Mouse (Mus musculus): Measurements from ENCODE around the gene Zfp287. TPM values are rescaled to one million over a fixed set of nuclear protein-coding genes. Genes with fewer than 3 reads are reported as not detected.

The Zfp287 gene
- polyA plus RNA-seq (2012; rRNA removed; ENCODE audit: low replicate concordance), result 0.39 and 0.88 TPM in 2 replicates

GRCm38 (mm10) chr11:62731311-62732021, at the start of gene Zfp287:
Gene Zfp287 (minus strand): TSS chr11:62731905.

GRCm38 (mm10) chr11:62752780-62753179, 21.1 kb upstream of the Zfp287 start, which contains the start of gene Gm10428:
Gene Gm10428 (plus strand): TSS chr11:62753100.

Other genes with a start within 250 kb of the Zfp287 start
- 136 and 221 TPM in 2 replicates for gene Cenpv, start 192.6 kb downstream of the Zfp287 start, polyA plus RNA-seq (2012; rRNA removed; ENCODE audit: low replicate concordance)
- gene Ubb, start 180.7 kb downstream of the Zfp287 start, polyA plus RNA-seq (2012; rRNA removed; ENCODE audit: low replicate concordance), result 1,079 and 1,610 TPM in 2 replicates
- 3.0 and 4.6 TPM in 2 replicates for gene Trpv2, start 157.4 kb downstream of the Zfp287 start, polyA plus RNA-seq (2012; rRNA removed; ENCODE audit: low replicate concordance)
- gene Lrrc75a, start 83.4 kb downstream of the Zfp287 start, polyA plus RNA-seq (2012; rRNA removed; ENCODE audit: low replicate concordance), result 56.4 and 120 TPM in 2 replicates
- 27.8 and 32.5 TPM in 2 replicates for gene Mmgt2, start 83.2 kb downstream of the Zfp287 start, polyA plus RNA-seq (2012; rRNA removed; ENCODE audit: low replicate concordance)
- not detected in 2 replicates for gene Gm10428, start 21.2 kb upstream of the Zfp287 start, polyA plus RNA-seq (2012; rRNA removed; ENCODE audit: low replicate concordance)
- 0.09 and 0.16 TPM in 2 replicates for gene Zfp286, start 57.6 kb upstream of the Zfp287 start, polyA plus RNA-seq (2012; rRNA removed; ENCODE audit: low replicate concordance)
- gene Trim16, start 88.3 kb upstream of the Zfp287 start, polyA plus RNA-seq (2012; rRNA removed; ENCODE audit: low replicate concordance), result 5.0 and 5.5 TPM in 2 replicates
- 0.07 and 0.11 TPM in 2 replicates for gene Fbxw10, start 115.2 kb upstream of the Zfp287 start, polyA plus RNA-seq (2012; rRNA removed; ENCODE audit: low replicate concordance)
- gene Tvp23b, start 147.6 kb upstream of the Zfp287 start, polyA plus RNA-seq (2012; rRNA removed; ENCODE audit: low replicate concordance), result 3.1 and 3.8 TPM in 2 replicates
- gene Cdrt4, start 219.3 kb upstream of the Zfp287 start, polyA plus RNA-seq (2012; rRNA removed; ENCODE audit: low replicate concordance), result not detected in 2 replicates